Mouse (Mus musculus) cortical plate, adult 2 months (tissue): ENCODE measurements around the gene Dapk2.

ENCODE experiments used
- CTCF ChIP-seq: fragments of 200-500 bp; IDR thresholded peaks from 2 replicates; pipeline ENCODE4 v1.5.1; 2011; ENCODE audit warnings: mild to moderate bottlenecking, control low read depth, low read length; ENCODE audit not compliant: insufficient read depth; ENCODE audit errors: extremely low read depth
- POLR2A ChIP-seq: fragments of 200-500 bp; IDR thresholded peaks from 2 replicates; pipeline ENCODE4 v1.6.1; 2011; ENCODE audit warnings: mild to moderate bottlenecking, low read length, control low read depth; ENCODE audit not compliant: insufficient read depth; ENCODE audit errors: extremely low read depth

DNA sequence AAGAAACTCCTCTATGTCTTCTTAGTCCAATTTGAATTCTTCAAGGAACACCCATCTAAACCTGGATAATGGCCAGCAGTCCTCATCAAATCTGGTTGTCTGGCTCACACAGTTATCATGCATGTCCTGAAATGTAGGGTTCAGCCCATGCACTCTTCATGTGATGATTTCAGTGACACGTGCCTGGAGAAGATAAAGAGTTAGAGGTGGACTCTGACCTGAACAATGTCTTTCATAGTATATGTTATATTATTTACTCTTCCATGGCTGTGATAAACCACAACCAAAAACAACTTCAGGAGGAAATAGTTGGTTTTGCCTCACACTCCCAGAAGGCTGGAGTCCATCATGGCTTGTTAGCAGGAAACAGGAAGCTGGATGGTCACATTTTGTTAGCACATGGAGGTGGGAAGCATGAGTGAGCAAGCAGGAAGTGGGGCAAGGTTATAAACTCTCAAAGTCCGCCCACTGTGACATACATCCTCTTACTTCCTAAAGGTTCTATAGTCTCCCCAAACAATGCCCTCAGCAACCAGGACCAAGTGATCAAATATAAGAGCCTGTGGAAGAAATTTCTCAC lies 142.5 kb downstream of the Dapk2 start:
- TF ChIP-seq CTCF: no peak
- TF ChIP-seq POLR2A: no peak
